Mouse (Mus musculus) thymus, adult 2 months (tissue): ENCODE results near the gene Fam228b. TPM values are rescaled to one million over a fixed set of nuclear protein-coding genes. Genes with fewer than 3 reads are reported as not detected.
"Not testable (repeated sequence)": the region's sequence is repeated elsewhere in the genome, so short reads cannot be mapped to it uniquely, and the experiment has no call there.

ENCODE experiments used
- DNase-seq: peaks from one replicate; pipeline ENCODE4 v3.0.0; 2021
- H3K27ac ChIP-seq: fragments of 200-500 bp; 2 replicates; pipeline ENCODE4 v1.5.1; 2012; ENCODE audit warnings: low read length, control low read depth; ENCODE audit not compliant: control insufficient read depth, insufficient read depth
- H3K27me3 ChIP-seq: fragments of 200-500 bp; 2 replicates; pipeline ENCODE4 v1.6.1; 2012; ENCODE audit warnings: mild to moderate bottlenecking, low read length, moderate library complexity, mixed read lengths; ENCODE audit not compliant: control insufficient read depth, insufficient read depth
- H3K36me3 ChIP-seq: fragments of 200-500 bp; 2 replicates; pipeline ENCODE4 v1.6.1; 2012; ENCODE audit warnings: mild to moderate bottlenecking, low read length, moderate library complexity; ENCODE audit not compliant: control insufficient read depth, insufficient read depth
- H3K4me1 ChIP-seq: fragments of 200-500 bp; replicated peaks from 2 replicates; pipeline ENCODE4 v1.6.1; 2012; ENCODE audit warnings: low read length; ENCODE audit not compliant: control insufficient read depth, insufficient read depth
- H3K4me3 ChIP-seq: fragments of 200-500 bp; 2 replicates; pipeline ENCODE4 v1.5.1; 2012; ENCODE audit warnings: mild to moderate bottlenecking, low read length, control low read depth, moderate library complexity; ENCODE audit not compliant: control insufficient read depth, insufficient read depth
- CTCF ChIP-seq: fragments of 200-500 bp; IDR thresholded peaks from 2 replicates; pipeline ENCODE4 v1.5.1; 2012; ENCODE audit warnings: mild to moderate bottlenecking, control low read depth, low read length, moderate library complexity, borderline replicate concordance; ENCODE audit not compliant: control insufficient read depth, poor library complexity, insufficient read depth; ENCODE audit errors: extremely low read depth
- POLR2A ChIP-seq: fragments of 200-500 bp; IDR thresholded peaks from 2 replicates; pipeline ENCODE4 v1.6.1; 2012; ENCODE audit warnings: mild to moderate bottlenecking, low read length, control low read depth, moderate library complexity; ENCODE audit not compliant: control insufficient read depth, poor library complexity, insufficient read depth; ENCODE audit errors: extremely low read depth
- WGBS: fragments of 180-500 bp; shearing (Covaris S2); methylation state at CpG from one replicate; pipeline ENCODE4 v1.1.7; 2018; 5-methylcytosine and 5-hydroxymethylcytosine counted together
- polyA plus RNA-seq: library from polyadenylated mRNA; depleted of rRNA; stranded (reverse); fragments of >200 nt; gene quantifications from 2 replicates; pipeline ENCODE4 v1.2.3, GENCODE M21; 2012

Gene Fam228b
- polyA plus RNA-seq, 1 experiment, result 0.71 TPM

DNA sequence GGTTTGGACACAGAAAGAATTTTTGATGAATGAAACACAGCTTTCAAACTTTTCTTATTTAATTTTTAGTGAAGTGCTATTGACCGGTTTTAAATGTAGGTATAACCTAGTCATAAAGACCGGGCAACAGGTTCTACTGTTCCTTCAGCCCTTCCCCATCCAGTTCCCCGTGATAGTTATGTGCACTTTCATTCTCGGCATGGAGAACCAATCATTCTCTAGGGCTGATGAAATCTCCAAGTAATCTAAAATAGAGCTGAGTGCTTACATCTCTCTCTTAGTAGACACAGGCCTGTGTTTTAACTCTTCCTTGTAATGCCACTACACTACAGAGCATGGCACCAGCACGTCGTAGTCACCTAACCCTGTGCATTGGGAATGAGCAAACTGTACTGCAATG lies 8.7 kb upstream of the Fam228b start:
- no peak overlapping the region for H3K27ac ChIP-seq
- no peak for TF ChIP-seq CTCF
- TF ChIP-seq POLR2A, result no peak
- no peaks in the 10 kb centered on the region for H3K36me3 ChIP-seq
- peaks cover 8% of the 10 kb centered on the region for H3K4me1 ChIP-seq
- no peaks in the 10 kb centered on the region for H3K27me3 ChIP-seq
- DNase-seq, result no peak
- H3K4me3 ChIP-seq, result no peak overlapping the region
- 97% methylated on average over 6 of the region's 6 CpGs for WGBS

DNA sequence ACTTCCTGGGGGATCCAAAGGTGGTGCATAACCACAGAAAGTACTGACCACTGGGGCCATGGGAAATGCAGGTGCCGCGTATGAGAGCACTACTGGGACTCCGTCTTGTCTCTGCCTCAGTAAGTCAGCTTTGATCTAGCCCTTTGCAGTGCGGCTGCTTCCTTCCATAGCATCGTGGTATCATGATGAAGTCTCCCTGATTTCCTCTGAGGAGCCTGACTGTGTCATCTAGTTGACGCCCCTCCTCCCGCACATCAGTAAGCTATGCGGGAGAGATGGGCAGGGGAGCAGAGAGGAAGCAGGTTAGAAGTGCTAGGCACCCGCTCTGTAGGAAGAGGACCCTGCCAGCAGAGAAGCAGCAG lies 6.5 kb upstream of the Fam228b start:
- Histone ChIP-seq H3K36me3 (no peaks in the 10 kb centered on the region), H3K27me3 (no peaks in the 10 kb centered on the region), H3K4me3 (no peak overlapping the region), H3K4me1 (peaks cover 8% of the 10 kb centered on the region), H3K27ac (no peak overlapping the region)
- no peak for TF ChIP-seq CTCF
- no peak for TF ChIP-seq POLR2A
- peak; percentile 34 for DNase-seq
- WGBS, result 19% methylated on average over 9 of the region's 9 CpGs

- Histone ChIP-seq H3K27me3 (no peaks in the 10 kb centered on the region), H3K4me3 (no peak overlapping the region), H3K4me1 (peaks cover 8% of the 10 kb centered on the region), H3K36me3 (no peaks in the 10 kb centered on the region), H3K27ac (no peak overlapping the region)
- no peak for DNase-seq
- WGBS, result 61% methylated on average over 8 of the region's 8 CpGs
- TF ChIP-seq CTCF, result no peak
- TF ChIP-seq POLR2A, result no peak
Measured at GRCm38 (mm10) chr12:4774895-4775587, 6.0 kb upstream of the Fam228b start.

DNA sequence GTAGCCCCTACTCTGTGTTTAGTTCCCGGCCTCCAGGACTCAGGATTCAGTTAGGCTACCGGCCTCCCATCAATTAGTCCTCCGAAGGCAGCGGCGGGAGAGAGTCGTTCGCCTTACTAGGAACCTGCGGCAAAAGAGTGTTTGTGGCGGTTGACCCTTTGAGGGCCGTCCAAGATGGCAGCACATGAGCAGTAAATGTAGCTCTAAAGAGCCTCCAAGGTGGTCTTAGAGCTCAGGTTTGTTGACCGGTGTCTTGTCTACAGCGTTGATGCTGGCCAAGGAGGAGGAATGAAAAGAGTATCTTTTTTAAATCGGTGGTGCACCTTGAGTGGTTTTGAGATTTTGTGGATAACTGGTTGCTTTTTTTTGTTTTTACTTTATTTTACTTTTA lies 261 bp upstream of the Fam228b start:
- H3K4me3 ChIP-seq, result peak overlapping the region; percentile 91
- peaks cover 4% of the 10 kb centered on the region for H3K4me1 ChIP-seq
- DNase-seq, result no peak
- H3K36me3 ChIP-seq, result no peaks in the 10 kb centered on the region
- no peak overlapping the region for H3K27ac ChIP-seq
- TF ChIP-seq POLR2A (peak; percentile 6; the same call in 1 of the 2 replicates), CTCF (no peak)
- H3K27me3 ChIP-seq, result no peaks in the 10 kb centered on the region
- WGBS, result 25% methylated on average over 13 of the region's 13 CpGs

GRCm38 (mm10) chr12:4757060-4757459 lies 12.0 kb downstream of the Fam228b start:
- Histone ChIP-seq H3K27ac (no peak overlapping the region), H3K4me3 (no peak overlapping the region), H3K27me3 (no peaks in the 10 kb centered on the region), H3K4me1 (no peaks in the 10 kb centered on the region), H3K36me3 (no peaks in the 10 kb centered on the region)
- WGBS, result 92% methylated on average over 1 of the region's 1 CpGs
- TF ChIP-seq CTCF (no peak), POLR2A (no peak)
- no peak for DNase-seq

DNA sequence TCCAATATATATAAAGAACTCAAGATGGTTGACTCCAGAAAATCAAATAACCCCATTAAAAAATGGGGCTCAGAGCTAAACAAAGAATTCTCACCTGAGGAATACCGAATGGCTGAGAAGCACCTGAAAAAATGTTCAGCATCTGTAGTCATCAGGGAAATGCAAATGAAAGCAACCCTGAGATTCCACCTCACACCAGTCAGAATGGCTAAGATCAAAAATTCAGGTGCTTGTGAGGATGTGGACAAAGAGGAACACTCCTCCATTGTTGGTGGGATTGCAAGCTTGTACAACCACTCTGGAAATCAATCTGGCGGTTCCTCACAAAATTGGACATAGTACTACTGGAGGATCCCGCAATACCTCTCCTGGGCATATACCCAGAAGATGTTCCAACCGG lies 14.6 kb downstream of the Fam228b start:
- not testable (repeated sequence) for DNase-seq, H3K4me3 ChIP-seq, H3K27ac ChIP-seq, H3K36me3 ChIP-seq, H3K27me3 ChIP-seq, H3K4me1 ChIP-seq
- 96% methylated on average over 4 of the region's 4 CpGs for WGBS

DNA sequence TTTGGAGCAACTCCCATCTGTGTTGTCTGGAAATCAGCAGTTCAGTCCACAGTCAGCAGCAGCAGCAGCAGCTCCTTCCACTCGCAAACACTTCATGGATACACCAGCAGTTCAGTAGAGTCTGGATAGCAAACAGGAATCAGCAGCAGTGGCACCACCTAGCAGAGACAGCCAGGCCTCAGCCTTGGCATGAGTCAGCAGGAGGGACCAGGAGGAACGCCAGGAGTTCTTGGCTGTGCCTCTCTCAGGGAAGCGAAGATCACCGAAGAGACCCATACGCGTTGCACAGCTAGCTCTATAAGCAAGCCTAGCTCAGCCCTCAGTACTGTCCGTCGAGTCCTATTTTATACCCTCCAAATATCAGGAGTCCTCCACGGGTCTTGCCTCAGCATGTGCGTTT lies 24.6 kb downstream of the Fam228b start:
- no peak for DNase-seq
- H3K27ac ChIP-seq, result no peak overlapping the region

More for the DNA sequence above, 24.6 kb downstream of the Fam228b start:
- H3K4me1 ChIP-seq, result no peaks in the 10 kb centered on the region
- H3K36me3 ChIP-seq, result no peaks in the 10 kb centered on the region
- H3K27me3 ChIP-seq, result no peaks in the 10 kb centered on the region
- H3K4me3 ChIP-seq, result no peak overlapping the region
- WGBS, result 96% methylated on average over 10 of the region's 10 CpGs
- no peak for TF ChIP-seq POLR2A
- no peak for TF ChIP-seq CTCF
